Mouse (Mus musculus): ENCODE data around the gene Nfe2l3.

DNA sequence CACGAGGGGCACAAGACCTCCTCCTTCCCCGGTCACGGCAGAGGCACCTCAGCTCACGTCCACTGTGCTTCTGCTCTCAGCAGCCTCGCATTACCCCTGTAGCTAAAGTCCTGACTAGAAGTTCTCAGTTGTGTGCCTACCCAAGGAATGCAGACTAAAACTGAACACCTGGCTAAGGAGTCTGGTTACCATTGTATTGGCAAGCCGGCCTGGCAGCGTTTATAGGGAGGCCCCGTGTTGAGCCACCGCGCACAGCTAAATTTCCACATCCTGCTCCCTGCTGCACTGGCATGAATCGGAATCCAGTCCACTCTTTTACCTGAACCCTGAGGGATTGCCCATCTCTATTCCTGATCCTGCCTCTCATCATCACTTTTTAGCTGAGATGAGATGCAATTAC is 42.0 kb upstream of the Nfe2l3 start:
- TF ChIP-seq POLR2A (IDR thresholded peaks at IDR 0.05; ENCODE audit: control insufficient read depth, extremely low read depth, insufficient read depth, low read length, poor library complexity) (no peak), CTCF (IDR thresholded peaks at IDR 0.05; ENCODE audit: borderline replicate concordance, control insufficient read depth, extremely low read depth, insufficient read depth, low read length, poor library complexity) (no peak)

Measured in thymus, adult 2 months (tissue).